Mouse (Mus musculus): Measurements from ENCODE around the gene Pagr1b. TPM values are rescaled to one million over a fixed set of nuclear protein-coding genes. Genes with fewer than 3 reads are reported as not detected.

The Pagr1b gene
- polyA plus RNA-seq, 1 experiment from 2014 or later = 0.32 TPM

Small RNA genes lying within 50 kb of the gene (microRNA-seq; reads per million reads assigned to microRNA genes)
- not detected for gene Gm44343 (ENCODE audit: borderline number of aligned reads)

Other genes with a start within 250 kb of the Pagr1b start
- 89.1 and 109 TPM in 2 replicates for gene Ypel3, start 239.5 kb downstream of the Pagr1b start, polyA plus RNA-seq (2014; fragmentation: Nextera tagmentation; extraction: Ambion mirVana)
- gene Tbx6, start 235.0 kb downstream of the Pagr1b start, polyA plus RNA-seq (2014; fragmentation: Nextera tagmentation; extraction: Ambion mirVana) = 0.18 and 0.27 TPM in 2 replicates
- 374 and 401 TPM in 2 replicates for gene Ppp4c, start 224.0 kb downstream of the Pagr1b start, polyA plus RNA-seq (2014; fragmentation: Nextera tagmentation; extraction: Ambion mirVana)
- gene Fam57b, start 218.8 kb downstream of the Pagr1b start, polyA plus RNA-seq (2014; fragmentation: Nextera tagmentation; extraction: Ambion mirVana) = 2.4 and 2.5 TPM in 2 replicates
- gene 4930451I11Rik, start 184.8 kb downstream of the Pagr1b start, polyA plus RNA-seq (2014; fragmentation: Nextera tagmentation; extraction: Ambion mirVana) = not detected in 2 replicates
- 1.5 and 1.7 TPM in 2 replicates for gene Doc2a, start 169.1 kb downstream of the Pagr1b start, polyA plus RNA-seq (2014; fragmentation: Nextera tagmentation; extraction: Ambion mirVana)
- 18.8 and 23.4 TPM in 2 replicates for gene Hirip3, start 154.5 kb downstream of the Pagr1b start, polyA plus RNA-seq (2014; fragmentation: Nextera tagmentation; extraction: Ambion mirVana)
- 100 and 101 TPM in 2 replicates for gene Ino80e, start 154.1 kb downstream of the Pagr1b start, polyA plus RNA-seq (2014; fragmentation: Nextera tagmentation; extraction: Ambion mirVana)
- 21.6 and 23.6 TPM in 2 replicates for gene Taok2, start 131.8 kb downstream of the Pagr1b start, polyA plus RNA-seq (2014; fragmentation: Nextera tagmentation; extraction: Ambion mirVana)
- gene Tmem219, start 93.6 kb downstream of the Pagr1b start, polyA plus RNA-seq (2014; fragmentation: Nextera tagmentation; extraction: Ambion mirVana) = 15.8 and 18.4 TPM in 2 replicates
- gene Kctd13, start 87.6 kb downstream of the Pagr1b start, polyA plus RNA-seq (2014; fragmentation: Nextera tagmentation; extraction: Ambion mirVana) = 15.1 and 18.5 TPM in 2 replicates
- 0.60 TPM in 2 replicates for gene Asphd1, start 66.9 kb downstream of the Pagr1b start, polyA plus RNA-seq (2014; fragmentation: Nextera tagmentation; extraction: Ambion mirVana)
- 1.2 and 3.2 TPM in 2 replicates for gene Sez6l2, start 65.9 kb downstream of the Pagr1b start, polyA plus RNA-seq (2014; fragmentation: Nextera tagmentation; extraction: Ambion mirVana)
- gene Cdipt, start 40.6 kb downstream of the Pagr1b start, polyA plus RNA-seq (2014; fragmentation: Nextera tagmentation; extraction: Ambion mirVana) = 64.3 and 71.6 TPM in 2 replicates
- 1.0 and 2.0 TPM in 2 replicates for gene Cdiptos, start 40.4 kb downstream of the Pagr1b start, polyA plus RNA-seq (2014; fragmentation: Nextera tagmentation; extraction: Ambion mirVana)
- 2.6 and 3.0 TPM in 2 replicates for gene Mvp, start 1.9 kb downstream of the Pagr1b start, polyA plus RNA-seq (2014; fragmentation: Nextera tagmentation; extraction: Ambion mirVana)
- 53.4 and 75.3 TPM in 2 replicates for gene Pagr1a, start 868 bp upstream of the Pagr1b start, polyA plus RNA-seq (2014; fragmentation: Nextera tagmentation; extraction: Ambion mirVana)
- 52.7 and 56.0 TPM in 2 replicates for gene Gm42742, start 4.6 kb upstream of the Pagr1b start, polyA plus RNA-seq (2014; fragmentation: Nextera tagmentation; extraction: Ambion mirVana)
- 7.6 and 7.7 TPM in 2 replicates for gene Prrt2, start 4.7 kb upstream of the Pagr1b start, polyA plus RNA-seq (2014; fragmentation: Nextera tagmentation; extraction: Ambion mirVana)
- gene Maz, start 10.6 kb upstream of the Pagr1b start, polyA plus RNA-seq (2014; fragmentation: Nextera tagmentation; extraction: Ambion mirVana) = 63.1 and 66.4 TPM in 2 replicates
- gene Kif22, start 26.0 kb upstream of the Pagr1b start, polyA plus RNA-seq (2014; fragmentation: Nextera tagmentation; extraction: Ambion mirVana) = 192 and 199 TPM in 2 replicates
- not detected in 2 replicates for gene Zg16, start 70.8 kb upstream of the Pagr1b start, polyA plus RNA-seq (2014; fragmentation: Nextera tagmentation; extraction: Ambion mirVana)
- gene AI467606, start 74.9 kb upstream of the Pagr1b start, polyA plus RNA-seq (2014; fragmentation: Nextera tagmentation; extraction: Ambion mirVana) = 1.0 and 1.1 TPM in 2 replicates
- gene Qprt, start 105.7 kb upstream of the Pagr1b start, polyA plus RNA-seq (2014; fragmentation: Nextera tagmentation; extraction: Ambion mirVana) = 2.5 and 3.0 TPM in 2 replicates
- gene Spn, start 121.3 kb upstream of the Pagr1b start, polyA plus RNA-seq (2014; fragmentation: Nextera tagmentation; extraction: Ambion mirVana) = not detected in 2 replicates
- 71.8 and 74.0 TPM in 2 replicates for gene Cd2bp2, start 179.6 kb upstream of the Pagr1b start, polyA plus RNA-seq (2014; fragmentation: Nextera tagmentation; extraction: Ambion mirVana)
- 15.8 and 19.2 TPM in 2 replicates for gene Tbc1d10b, start 192.0 kb upstream of the Pagr1b start, polyA plus RNA-seq (2014; fragmentation: Nextera tagmentation; extraction: Ambion mirVana)
- gene Mylpf, start 192.4 kb upstream of the Pagr1b start, polyA plus RNA-seq (2014; fragmentation: Nextera tagmentation; extraction: Ambion mirVana) = 19.8 and 22.8 TPM in 2 replicates
- 20.9 and 22.5 TPM in 2 replicates for gene Zfp553, start 216.6 kb upstream of the Pagr1b start, polyA plus RNA-seq (2014; fragmentation: Nextera tagmentation; extraction: Ambion mirVana)
- gene Sept1, start 216.6 kb upstream of the Pagr1b start, polyA plus RNA-seq (2014; fragmentation: Nextera tagmentation; extraction: Ambion mirVana) = 21.0 and 24.6 TPM in 2 replicates
- 63.2 and 65.3 TPM in 2 replicates for gene Zfp771, start 227.8 kb upstream of the Pagr1b start, polyA plus RNA-seq (2014; fragmentation: Nextera tagmentation; extraction: Ambion mirVana)
- 253 and 266 TPM in 2 replicates for gene Dctpp1, start 244.2 kb upstream of the Pagr1b start, polyA plus RNA-seq (2014; fragmentation: Nextera tagmentation; extraction: Ambion mirVana)